Mouse (Mus musculus) intestine, embryonic 14.5 days (tissue): ENCODE measurements around the gene Slc5a1. TPM values are rescaled to one million over a fixed set of nuclear protein-coding genes. Genes with fewer than 3 reads are reported as not detected.

Experiments used
- ATAC-seq: fragments of 200-750 bp; cut with Nextera tagmentation; replicated peaks from 2 replicates; pipeline ENCODE4 v1.8.0; 2017; ENCODE audit warnings: low read depth, moderate number of reproducible peaks, moderate TSS enrichment, moderate library complexity; ENCODE audit not compliant: low FRiP score, low TSS enrichment
- DNase-seq: peaks from one replicate; pipeline ENCODE4 v3.0.0-alpha.2; 2018; ENCODE audit warnings: low spot score
- H3K27ac ChIP-seq: fragments of 300-500 bp; sonication (generic); 2 replicates; pipeline ENCODE4 v1.5.1; 2014; ENCODE audit warnings: low read depth, mild to moderate bottlenecking, control low read depth
- H3K27me3 ChIP-seq: fragments of 300-500 bp; sonication (generic); replicated peaks from 2 replicates; pipeline ENCODE4 v1.6.1; 2014; ENCODE audit warnings: low read length, control low read depth; ENCODE audit not compliant: control insufficient read depth, insufficient read depth
- H3K36me3 ChIP-seq: fragments of 300-500 bp; sonication (generic); 2 replicates; pipeline ENCODE4 v1.6.1; 2014; ENCODE audit warnings: low read length, control low read depth; ENCODE audit not compliant: control insufficient read depth, insufficient read depth
- H3K4me1 ChIP-seq: fragments of 300-500 bp; sonication (generic); replicated peaks from 2 replicates; pipeline ENCODE4 v1.6.1; 2014; ENCODE audit warnings: low read length, control low read depth, mixed read lengths; ENCODE audit not compliant: control insufficient read depth, insufficient read depth
- H3K4me2 ChIP-seq: fragments of 300-500 bp; sonication (generic); 2 replicates; pipeline ENCODE4 v1.6.1; 2014; ENCODE audit warnings: low read length
- H3K4me3 ChIP-seq: fragments of 300-500 bp; sonication (generic); 2 replicates; pipeline ENCODE4 v1.5.1; 2014; ENCODE audit warnings: low read depth, low read length, control low read depth, mixed read lengths
- H3K9ac ChIP-seq: fragments of 300-500 bp; sonication (generic); 2 replicates; pipeline ENCODE4 v1.6.1; 2014; ENCODE audit warnings: mild to moderate bottlenecking, low read length
- H3K9me3 ChIP-seq: fragments of 300-500 bp; sonication (generic); 2 replicates; pipeline ENCODE4 v1.6.1; 2016; ENCODE audit warnings: low read length, control low read depth; ENCODE audit not compliant: control insufficient read depth
- WGBS: fragments of 180-500 bp; shearing (Covaris S2); extraction: QIAGEN DNeasy Blood & Tissue Kit; methylation state at CpG from one replicate; pipeline ENCODE4 v1.1.7; 2014; 5-methylcytosine and 5-hydroxymethylcytosine counted together
- polyA plus RNA-seq: library from polyadenylated mRNA; unstranded; fragments of >200 nt; fragmentation: Nextera tagmentation; extraction: Ambion mirVana; gene quantifications from 2 replicates; pipeline ENCODE4 v1.2.1, GENCODE M21; 2014

Gene Slc5a1
- polyA plus RNA-seq, 1 experiment from 2014 or later: 17.5 TPM

DNA sequence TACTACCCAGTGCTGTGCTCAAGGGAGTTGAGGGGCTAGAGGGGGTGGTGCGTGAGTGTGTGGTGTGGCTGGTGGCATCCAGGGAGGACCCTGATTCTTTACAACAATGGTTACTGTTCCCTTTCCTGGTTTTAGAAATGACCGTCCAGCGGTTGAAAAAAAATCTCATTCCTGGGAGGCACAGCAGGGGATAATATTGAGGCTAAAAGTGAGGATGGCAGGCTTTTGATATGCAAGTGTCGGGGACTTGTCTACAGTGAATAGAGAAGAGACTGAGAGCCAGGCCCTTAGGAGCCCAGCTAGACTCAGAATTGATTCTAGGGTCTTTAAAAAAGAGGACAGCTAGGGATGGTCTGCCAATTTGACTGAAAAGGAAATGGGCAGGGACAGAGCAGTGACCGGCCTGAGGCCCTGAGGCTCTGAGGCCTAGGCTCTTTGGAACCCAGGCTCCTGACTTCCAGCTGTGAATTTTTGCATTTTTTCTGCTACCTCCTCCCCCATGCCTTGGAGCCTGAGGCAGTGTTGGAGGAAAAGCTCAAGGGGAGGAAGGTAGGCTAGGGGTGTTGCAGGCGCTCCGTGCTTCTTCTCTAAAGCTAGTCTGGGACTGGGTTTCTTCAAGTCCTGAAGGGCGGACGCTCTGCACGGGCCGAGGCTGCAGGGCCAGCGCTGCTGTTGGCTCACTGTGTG is 1.5 kb upstream of the Slc5a1 start:
- ATAC-seq (no peak), DNase-seq (no peak)
- no peaks in the 10 kb centered on the region for H3K9me3 ChIP-seq
- H3K36me3 ChIP-seq: no peaks in the 10 kb centered on the region
- H3K27me3 ChIP-seq: peaks cover 17% of the 10 kb centered on the region
- no peak overlapping the region for H3K4me3 ChIP-seq
- WGBS: 48% methylated on average over 12 of the region's 12 CpGs
- H3K4me1 ChIP-seq: no peaks in the 10 kb centered on the region
- H3K4me2 ChIP-seq: no peak overlapping the region
- H3K9ac ChIP-seq: no peak overlapping the region
- H3K27ac ChIP-seq: no peak overlapping the region

DNA sequence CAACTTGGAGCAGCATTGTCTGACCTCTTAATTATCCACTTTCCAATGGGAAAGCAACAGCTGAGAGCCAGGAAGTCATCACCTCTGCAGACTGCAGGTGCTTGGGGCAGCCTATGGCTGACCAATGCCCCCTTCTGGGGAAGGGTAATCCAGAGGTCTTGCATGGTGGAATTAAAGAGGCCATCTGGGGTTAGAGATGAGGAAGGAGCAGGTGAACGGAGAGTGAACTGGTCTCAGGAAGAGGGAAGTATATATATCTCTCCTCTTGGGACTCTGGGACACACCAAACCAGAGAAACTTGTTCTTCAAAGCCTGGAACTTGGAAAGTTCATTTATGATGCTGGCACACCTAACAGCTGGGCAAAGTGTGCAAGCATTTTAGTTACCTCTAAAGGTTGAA is 857 bp downstream of the Slc5a1 start:
- Histone ChIP-seq H3K4me3 (peak overlapping the region; percentile 23), H3K27me3 (peaks cover 17% of the 10 kb centered on the region), H3K9ac (no peak overlapping the region), H3K27ac (no peak overlapping the region), H3K9me3 (no peaks in the 10 kb centered on the region), H3K36me3 (no peaks in the 10 kb centered on the region), H3K4me2 (peak overlapping the region; percentile 39), H3K4me1 (no peaks in the 10 kb centered on the region)
- WGBS: 29% methylated on average over 1 of the region's 1 CpGs
- ATAC-seq: no peak
- DNase-seq: no peak

DNA sequence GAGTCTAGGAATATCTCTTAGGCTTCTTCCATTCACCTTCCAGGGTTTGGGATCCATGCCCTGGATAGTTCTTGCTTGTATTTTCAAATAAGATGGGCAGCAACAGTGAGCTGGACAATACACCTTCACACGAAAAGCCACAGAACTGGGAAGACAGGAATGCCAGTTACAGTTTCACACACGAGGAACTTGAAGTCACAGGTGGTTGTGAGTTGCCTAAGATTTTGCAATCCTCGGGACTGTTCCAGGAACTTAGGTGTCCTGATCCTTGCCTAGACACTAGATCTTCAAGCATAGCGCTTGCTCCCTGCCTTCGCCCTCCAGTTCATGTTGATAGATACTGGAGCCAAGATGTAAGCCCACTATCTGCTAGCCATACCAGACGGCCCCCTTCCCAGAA is 1.6 kb downstream of the Slc5a1 start:
- Histone ChIP-seq H3K36me3 (no peaks in the 10 kb centered on the region), H3K9ac (no peak overlapping the region), H3K4me1 (no peaks in the 10 kb centered on the region), H3K4me2 (no peak overlapping the region), H3K9me3 (no peaks in the 10 kb centered on the region), H3K4me3 (no peak overlapping the region), H3K27ac (no peak overlapping the region), H3K27me3 (peaks cover 17% of the 10 kb centered on the region)
- 80% methylated on average over 6 of the region's 6 CpGs for WGBS
- DNase-seq: no peak
- ATAC-seq: no peak

DNA sequence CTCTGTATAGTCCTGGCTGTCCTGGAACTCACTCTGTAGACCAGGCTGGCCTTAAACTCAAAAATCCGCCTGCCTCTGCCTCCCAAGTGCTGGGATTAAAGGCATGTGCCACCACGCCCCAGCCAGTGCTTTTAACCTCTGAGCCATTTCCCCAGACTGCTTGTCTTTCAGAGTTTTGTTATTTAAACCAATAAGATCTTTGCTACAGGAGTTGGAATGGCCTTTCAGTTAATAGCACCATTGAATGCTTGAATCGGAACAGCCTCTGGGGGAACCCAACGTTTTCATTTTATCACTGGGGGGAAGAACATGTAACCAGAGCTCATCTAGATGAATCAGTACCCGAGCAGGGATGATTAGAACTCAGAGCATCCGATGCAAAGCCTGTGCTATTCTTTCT is 3.0 kb downstream of the Slc5a1 start:
- Histone ChIP-seq H3K4me3 (no peak overlapping the region), H3K36me3 (no peaks in the 10 kb centered on the region), H3K27me3 (peaks cover 17% of the 10 kb centered on the region), H3K9me3 (no peaks in the 10 kb centered on the region), H3K4me1 (no peaks in the 10 kb centered on the region), H3K9ac (no peak overlapping the region), H3K4me2 (no peak overlapping the region), H3K27ac (no peak overlapping the region)
- DNase-seq (no peak), ATAC-seq (no peak)
- whole genome bisulfite sequencing: 75% methylated on average over 6 of the region's 6 CpGs

DNA sequence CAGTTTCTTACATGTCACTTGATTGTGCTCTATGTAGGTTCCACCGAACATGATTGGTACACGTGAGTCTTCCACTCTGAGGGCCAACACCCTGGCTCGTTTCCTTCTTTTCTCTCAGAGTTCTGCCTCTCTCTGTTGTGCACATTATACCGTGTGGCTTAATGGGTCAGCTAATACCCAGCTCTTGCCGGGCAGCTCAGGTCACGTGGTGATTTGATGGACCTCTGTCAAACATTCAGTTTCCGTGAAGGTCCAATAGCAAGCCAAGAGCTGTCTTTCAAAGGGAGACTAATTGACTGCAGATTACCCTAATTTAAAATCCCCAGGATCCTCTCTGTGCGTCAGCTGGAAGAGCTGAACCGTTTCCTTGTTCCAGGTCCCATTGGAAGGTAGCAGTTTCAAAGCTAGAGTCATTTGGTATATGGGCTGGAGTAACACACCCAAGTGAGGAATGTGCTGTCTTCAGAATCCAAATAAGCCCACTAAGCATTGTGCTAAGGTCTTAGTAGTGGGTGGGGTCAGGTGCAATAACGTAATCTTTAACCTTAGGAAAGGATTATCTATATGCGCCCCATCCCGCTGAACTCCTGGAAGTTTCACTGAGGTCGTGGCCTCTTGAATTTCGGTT is 3.9 kb downstream of the Slc5a1 start:
- Histone ChIP-seq H3K9ac (no peak overlapping the region), H3K27ac (no peak overlapping the region), H3K27me3 (peaks cover 16% of the 10 kb centered on the region), H3K4me3 (no peak overlapping the region), H3K4me2 (no peak overlapping the region), H3K4me1 (no peaks in the 10 kb centered on the region), H3K9me3 (no peaks in the 10 kb centered on the region), H3K36me3 (no peaks in the 10 kb centered on the region)
- WGBS: 75% methylated on average over 14 of the region's 14 CpGs
- ATAC-seq (no peak), DNase-seq (no peak)

DNA sequence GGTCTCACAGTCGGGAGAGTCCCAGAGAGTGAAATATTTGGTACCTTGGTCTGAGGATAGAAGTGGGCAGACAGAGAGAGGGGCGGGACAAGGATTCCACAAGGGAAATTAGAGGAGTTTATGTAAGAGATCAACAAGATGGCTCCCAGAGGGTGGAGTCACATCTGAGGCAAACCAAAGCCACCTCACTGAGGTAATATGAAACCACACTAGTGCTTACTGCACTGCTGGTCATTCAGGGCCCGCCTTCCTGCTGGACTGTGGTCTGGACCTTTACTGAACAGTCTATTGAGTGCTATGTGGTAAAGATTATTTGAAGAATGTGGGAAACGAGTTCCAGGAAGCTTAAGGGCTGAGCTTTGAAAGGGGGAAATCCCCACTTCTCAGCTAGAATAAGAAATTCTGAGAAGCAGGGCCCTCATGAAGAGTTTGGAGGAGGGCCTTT is 17.9 kb downstream of the Slc5a1 start:
- Histone ChIP-seq H3K27ac (no peak overlapping the region), H3K4me3 (no peak overlapping the region), H3K9ac (no peak overlapping the region), H3K9me3 (no peaks in the 10 kb centered on the region), H3K36me3 (no peaks in the 10 kb centered on the region), H3K4me2 (no peak overlapping the region), H3K4me1 (no peaks in the 10 kb centered on the region), H3K27me3 (no peaks in the 10 kb centered on the region)
- DNase-seq: no peak
- WGBS: 32% methylated on average over 4 of the region's 4 CpGs
- no peak for ATAC-seq

DNA sequence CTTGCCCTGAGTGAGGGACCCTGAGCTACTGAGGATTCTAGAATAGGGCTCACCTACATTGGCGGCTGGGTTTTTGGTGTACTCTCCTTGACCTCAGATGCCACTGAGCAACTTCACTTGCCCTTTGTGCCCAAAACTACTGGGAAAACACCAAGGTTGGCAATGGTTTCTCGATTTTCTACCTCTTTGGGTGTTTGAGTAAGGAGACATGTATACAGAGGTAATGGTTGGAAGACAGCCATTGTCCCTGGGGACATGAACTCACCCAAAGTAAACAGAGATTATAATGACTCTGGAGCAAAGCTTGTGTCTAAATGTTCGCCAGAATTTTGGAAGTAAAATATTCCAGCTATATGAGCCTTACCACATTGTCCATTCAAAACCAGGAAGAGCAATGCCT is 19.6 kb downstream of the Slc5a1 start:
- DNase-seq (no peak), ATAC-seq (no peak)
- Histone ChIP-seq H3K27me3 (no peaks in the 10 kb centered on the region), H3K27ac (no peak overlapping the region), H3K4me3 (no peak overlapping the region), H3K9ac (no peak overlapping the region), H3K4me1 (no peaks in the 10 kb centered on the region), H3K9me3 (no peaks in the 10 kb centered on the region), H3K4me2 (no peak overlapping the region), H3K36me3 (no peaks in the 10 kb centered on the region)
- WGBS: 71% methylated on average over 3 of the region's 3 CpGs

DNA sequence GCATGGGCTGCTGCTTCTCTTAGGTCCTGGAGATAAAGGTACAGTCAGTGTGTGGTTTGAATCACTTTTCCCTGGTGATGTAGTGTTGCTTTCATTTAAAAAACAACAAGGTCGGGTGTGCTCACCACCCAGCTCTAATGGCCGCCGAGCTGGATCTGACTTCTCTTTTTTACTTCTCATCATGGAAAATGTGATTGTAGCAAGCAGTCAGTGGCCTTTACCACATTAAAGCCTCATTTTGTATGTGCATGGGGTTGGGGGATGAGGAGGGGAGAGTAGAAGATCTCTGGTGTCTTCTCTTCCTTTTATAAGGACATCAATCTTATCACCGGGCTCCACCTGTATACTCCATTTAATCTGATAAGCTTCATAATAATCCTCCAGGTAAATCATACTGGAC is 21.3 kb downstream of the Slc5a1 start:
- ATAC-seq (no peak), DNase-seq (no peak)
- Histone ChIP-seq H3K4me3 (no peak overlapping the region), H3K27me3 (no peaks in the 10 kb centered on the region), H3K36me3 (no peaks in the 10 kb centered on the region), H3K9ac (no peak overlapping the region), H3K4me2 (no peak overlapping the region), H3K9me3 (no peaks in the 10 kb centered on the region), H3K4me1 (no peaks in the 10 kb centered on the region), H3K27ac (no peak overlapping the region)
- WGBS: 92% methylated on average over 4 of the region's 4 CpGs

DNA sequence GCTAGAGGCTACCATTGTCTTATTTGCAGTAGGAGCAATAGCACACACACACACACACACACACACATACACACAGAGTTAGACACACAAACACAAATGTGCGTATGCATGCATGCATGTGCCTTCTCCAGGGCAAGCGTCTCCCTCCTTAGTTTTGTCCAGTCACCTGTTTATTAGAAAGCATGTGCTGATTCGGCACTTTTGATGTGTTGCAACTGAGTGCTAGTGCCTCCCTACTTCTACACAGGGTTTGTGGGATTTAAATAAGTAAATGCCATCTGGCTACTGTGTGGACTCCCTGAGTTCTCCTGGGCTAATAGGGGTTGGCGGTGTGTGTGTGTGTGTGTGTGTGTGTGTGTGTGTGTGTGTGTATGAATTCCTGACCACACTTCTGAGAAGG is 30.1 kb downstream of the Slc5a1 start:
- ATAC-seq: no peak
- WGBS: 90% methylated on average over 4 of the region's 4 CpGs

More for the DNA sequence above, 30.1 kb downstream of the Slc5a1 start:
- Histone ChIP-seq H3K4me1 (no peaks in the 10 kb centered on the region), H3K9me3 (no peaks in the 10 kb centered on the region), H3K4me2 (no peak overlapping the region), H3K36me3 (no peaks in the 10 kb centered on the region), H3K4me3 (no peak overlapping the region), H3K9ac (no peak overlapping the region), H3K27me3 (no peaks in the 10 kb centered on the region), H3K27ac (no peak overlapping the region)
- DNase-seq: no peak
